Mouse (Mus musculus) ES-E14 (cell line): ENCODE measurements around the gene Eif4g3.

Experiments
- CHD2 ChIP-seq: IDR thresholded peaks from 2 replicates; pipeline ENCODE4 v1.6.1; 2014; ENCODE audit warnings: mild to moderate bottlenecking, low read depth, low read length, inconsistent platforms
- HCFC1 ChIP-seq: IDR thresholded peaks from 2 replicates; pipeline ENCODE4 v1.6.1; 2012; ENCODE audit warnings: low read length, inconsistent platforms, borderline replicate concordance; ENCODE audit not compliant: insufficient read depth
- MAFK ChIP-seq: IDR thresholded peaks from 2 replicates; pipeline ENCODE4 v1.6.1; 2014; ENCODE audit warnings: mild to moderate bottlenecking, low read depth, low read length, inconsistent platforms; ENCODE audit not compliant: insufficient read depth

DNA sequence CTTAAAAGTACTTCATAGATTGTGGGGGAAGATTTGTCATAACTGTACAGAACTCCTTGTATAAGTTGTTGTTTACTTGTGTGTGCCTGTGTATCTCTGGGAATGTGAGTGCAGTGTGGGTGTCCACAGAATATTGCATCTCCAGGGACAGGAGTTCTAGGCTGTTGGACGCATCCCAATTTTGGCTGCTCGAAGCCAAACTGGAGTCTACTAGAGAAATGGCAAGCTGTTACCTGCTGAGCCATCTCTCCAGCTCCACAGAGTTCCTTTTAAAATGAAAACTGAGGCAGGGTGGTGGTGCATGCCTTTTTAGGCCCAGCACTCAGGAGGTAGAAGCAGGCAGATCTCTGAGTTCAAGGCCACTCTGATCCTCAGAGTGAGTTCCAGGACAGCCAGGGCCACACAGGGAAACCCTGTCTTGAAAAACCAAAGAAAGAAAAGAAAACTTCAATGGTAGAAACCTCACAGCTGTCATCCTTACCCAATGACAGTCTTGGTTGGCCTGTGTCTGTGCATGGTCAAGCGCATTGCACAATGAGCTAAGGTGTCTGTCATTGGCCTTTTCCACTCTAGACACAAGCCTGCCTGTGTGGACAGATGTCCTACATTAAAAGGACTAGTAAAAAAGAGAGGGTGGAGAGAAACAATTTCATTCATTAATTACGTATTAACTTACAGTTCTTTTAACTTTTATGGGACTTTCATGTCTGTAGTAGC, 17.1 kb downstream of the Eif4g3 start:
- TF ChIP-seq CHD2 (no peak), MAFK (no peak), HCFC1 (no peak)
